Mouse (Mus musculus) forebrain, embryonic 15.5 days (tissue): ENCODE data around the gene Nhej1. TPM values are rescaled to one million over a fixed set of nuclear protein-coding genes. Genes with fewer than 3 reads are reported as not detected.
A peak's percentile ranks its signal among the peaks of the same experiment; 100 is the strongest.

ENCODE experiments used
- ATAC-seq: fragments of 200-750 bp; cut with Nextera tagmentation; replicated peaks from 2 replicates; pipeline ENCODE4 v1.8.0; 2017; ENCODE audit warnings: mild to moderate bottlenecking, moderate TSS enrichment, moderate library complexity
- H3K27ac ChIP-seq: fragments of 300-500 bp; sonication (generic); replicated peaks from 2 replicates; pipeline ENCODE4 v1.5.1; 2015; ENCODE audit warnings: mild to moderate bottlenecking, inconsistent platforms
- H3K27me3 ChIP-seq: fragments of 300-500 bp; sonication (generic); 2 replicates; pipeline ENCODE4 v1.6.1; 2015; ENCODE audit warnings: inconsistent platforms
- H3K36me3 ChIP-seq: fragments of 300-500 bp; sonication (generic); 2 replicates; pipeline ENCODE4 v1.6.1; 2015; ENCODE audit warnings: mild to moderate bottlenecking, inconsistent platforms
- H3K4me1 ChIP-seq: fragments of 300-500 bp; sonication (generic); 2 replicates; pipeline ENCODE4 v1.6.1; 2015; ENCODE audit warnings: inconsistent platforms
- H3K4me2 ChIP-seq: fragments of 300-500 bp; sonication (generic); replicated peaks from 2 replicates; pipeline ENCODE4 v1.6.1; 2015; ENCODE audit warnings: mild to moderate bottlenecking, inconsistent platforms
- H3K4me3 ChIP-seq: fragments of 300-500 bp; sonication (generic); 2 replicates; pipeline ENCODE4 v1.5.1; 2015; ENCODE audit warnings: mild to moderate bottlenecking, inconsistent platforms
- H3K9ac ChIP-seq: fragments of 300-500 bp; sonication (generic); replicated peaks from 2 replicates; pipeline ENCODE4 v1.6.1; 2015; ENCODE audit warnings: mild to moderate bottlenecking, inconsistent platforms
- H3K9me3 ChIP-seq: fragments of 300-500 bp; sonication (generic); 2 replicates; pipeline ENCODE4 v1.6.1; 2016; ENCODE audit warnings: inconsistent platforms
- WGBS: fragments of 180-500 bp; shearing (Covaris S2); methylation state at CpG from one replicate; pipeline ENCODE4 v1.1.7; 2015; ENCODE audit warnings: mixed read lengths; 5-methylcytosine and 5-hydroxymethylcytosine counted together
- polyA plus RNA-seq: library from polyadenylated mRNA; unstranded; fragments of >200 nt; fragmentation: Nextera tagmentation; extraction: Ambion mirVana; gene quantifications from 2 replicates; pipeline ENCODE4 v1.2.1, GENCODE M21; 2015

The Nhej1 gene
- polyA plus RNA-seq, 1 experiment from 2014 or later, result 7.0 TPM

GRCm38 (mm10) chr1:74941651-74942360 is 183.2 kb downstream of the Nhej1 start:
- Histone ChIP-seq H3K36me3 (no peaks in the 10 kb centered on the region), H3K27me3 (peaks cover 34% of the 10 kb centered on the region)

GRCm38 (mm10) chr1:74939762-74940161 is 185.2 kb downstream of the Nhej1 start:
- peaks cover 30% of the 10 kb centered on the region for H3K27me3 ChIP-seq

More at GRCm38 (mm10) chr1:74941651-74942360, 183.2 kb downstream of the Nhej1 start:
- Histone ChIP-seq H3K4me3 (no peak overlapping the region), H3K27ac (no peak overlapping the region), H3K9me3 (no peaks in the 10 kb centered on the region), H3K4me1 (no peaks in the 10 kb centered on the region), H3K9ac (no peak overlapping the region), H3K4me2 (no peak overlapping the region)
- no peak for ATAC-seq
- 56% methylated on average over 12 of the region's 12 CpGs for WGBS

GRCm38 (mm10) chr1:74936221-74936830 is 188.7 kb downstream of the Nhej1 start:
- H3K27ac ChIP-seq, result no peak overlapping the region
- H3K4me1 ChIP-seq, result no peaks in the 10 kb centered on the region
- H3K9ac ChIP-seq, result no peak overlapping the region
- no peak overlapping the region for H3K4me2 ChIP-seq
- peaks cover 36% of the 10 kb centered on the region for H3K27me3 ChIP-seq
- H3K9me3 ChIP-seq, result no peaks in the 10 kb centered on the region
- H3K4me3 ChIP-seq, result no peak overlapping the region
- ATAC-seq, result no peak
- 32% methylated on average over 12 of the region's 12 CpGs for WGBS
- H3K36me3 ChIP-seq, result no peaks in the 10 kb centered on the region

More at GRCm38 (mm10) chr1:74939762-74940161, 185.2 kb downstream of the Nhej1 start:
- Histone ChIP-seq H3K4me3 (no peak overlapping the region), H3K36me3 (no peaks in the 10 kb centered on the region), H3K4me1 (no peaks in the 10 kb centered on the region), H3K9me3 (no peaks in the 10 kb centered on the region), H3K27ac (no peak overlapping the region), H3K4me2 (no peak overlapping the region), H3K9ac (no peak overlapping the region)
- 6% methylated on average over 3 of the region's 3 CpGs for WGBS
- ATAC-seq, result no peak

- H3K4me3 ChIP-seq, result peak within 1 kb of the TSS; percentile 26
- H3K27me3 ChIP-seq, result peaks cover 35% of the 10 kb centered on the region
- H3K9me3 ChIP-seq, result no peaks in the 10 kb centered on the region
- no peaks in the 10 kb centered on the region for H3K4me1 ChIP-seq
- no peak within 1 kb of the TSS for H3K27ac ChIP-seq
- H3K4me2 ChIP-seq, result peak within 1 kb of the TSS; percentile 43
- H3K9ac ChIP-seq, result 0 out of 2 replicates have a peak within 1 kb of the TSS, but pooled peaks have one; percentile 6
- peak; percentile 79; the same call in 1 of the 2 replicates for ATAC-seq
- H3K36me3 ChIP-seq, result no peaks in the 10 kb centered on the region
- WGBS, result 1% methylated on average over 18 of the region's 18 CpGs
Measured at GRCm38 (mm10) chr1:74935402-74935801, 189.6 kb downstream of the Nhej1 start, which contains the start of gene Cfap65. Cfap65 (minus strand) TSS chr1:74935599.

- Histone ChIP-seq H3K9me3 (no peaks in the 10 kb centered on the region), H3K27me3 (peaks cover 9% of the 10 kb centered on the region; the same call in 1 of the 2 replicates), H3K4me1 (no peaks in the 10 kb centered on the region), H3K27ac (no peak overlapping the region), H3K4me2 (no peak overlapping the region), H3K9ac (no peak overlapping the region), H3K36me3 (no peaks in the 10 kb centered on the region), H3K4me3 (no peak overlapping the region)
- WGBS, result 87% methylated on average over 9 of the region's 9 CpGs
- no peak for ATAC-seq
Measured at GRCm38 (mm10) chr1:74927621-74928296, 197.2 kb downstream of the Nhej1 start.

GRCm38 (mm10) chr1:74926721-74927120 is 198.3 kb downstream of the Nhej1 start:
- Histone ChIP-seq H3K9ac (no peak overlapping the region), H3K4me2 (no peak overlapping the region), H3K4me3 (no peak overlapping the region), H3K27me3 (peaks cover 8% of the 10 kb centered on the region; the same call in 1 of the 2 replicates), H3K4me1 (no peaks in the 10 kb centered on the region), H3K27ac (no peak overlapping the region), H3K36me3 (no peaks in the 10 kb centered on the region), H3K9me3 (no peaks in the 10 kb centered on the region)
- ATAC-seq, result no peak
- WGBS, result 40% methylated on average over 6 of the region's 6 CpGs

GRCm38 (mm10) chr1:74924464-74924863 is 200.5 kb downstream of the Nhej1 start:
- Histone ChIP-seq H3K9me3 (no peaks in the 10 kb centered on the region), H3K9ac (no peak overlapping the region), H3K4me1 (no peaks in the 10 kb centered on the region), H3K27me3 (peaks cover 2% of the 10 kb centered on the region; the same call in 1 of the 2 replicates), H3K27ac (no peak overlapping the region), H3K36me3 (no peaks in the 10 kb centered on the region), H3K4me3 (no peak overlapping the region), H3K4me2 (no peak overlapping the region)
- ATAC-seq, result no peak
- 71% methylated on average over 4 of the region's 4 CpGs for WGBS

Other genes starting within 250 kb of the Nhej1 start
- gene Fev, start 239.8 kb downstream of the Nhej1 start, polyA plus RNA-seq, result 0.46 TPM in 1 of 2 replicates, not detected in the other
- not detected in 2 replicates for gene Cryba2, start 232.1 kb downstream of the Nhej1 start, polyA plus RNA-seq
- gene Cfap65, start 189.6 kb downstream of the Nhej1 start, polyA plus RNA-seq, result 0.59 and 0.67 TPM in 2 replicates
- 0.09 and 0.22 TPM in 2 replicates for gene Ihh, start 173.5 kb downstream of the Nhej1 start, polyA plus RNA-seq
- gene Slc23a3, start 8.7 kb upstream of the Nhej1 start, polyA plus RNA-seq, result not detected in 2 replicates
- 55.5 and 57.9 TPM in 2 replicates for gene Cnppd1, start 17.5 kb upstream of the Nhej1 start, polyA plus RNA-seq
- gene Retreg2, start 17.6 kb upstream of the Nhej1 start, polyA plus RNA-seq, result 91.2 and 103 TPM in 2 replicates
- 40.4 and 42.9 TPM in 2 replicates for gene Zfand2b, start 43.4 kb upstream of the Nhej1 start, polyA plus RNA-seq
- gene Abcb6, start 55.2 kb upstream of the Nhej1 start, polyA plus RNA-seq, result 42.9 and 45.1 TPM in 2 replicates
- gene Ankzf1, start 67.0 kb upstream of the Nhej1 start, polyA plus RNA-seq, result 26.3 and 28.6 TPM in 2 replicates
- gene Atg9a, start 67.0 kb upstream of the Nhej1 start, polyA plus RNA-seq, result 40.0 and 40.4 TPM in 2 replicates
- gene Glb1l, start 85.6 kb upstream of the Nhej1 start, polyA plus RNA-seq, result 19.6 and 20.0 TPM in 2 replicates
- gene Stk16, start 85.6 kb upstream of the Nhej1 start, polyA plus RNA-seq, result 145 and 147 TPM in 2 replicates
- gene Tuba4a, start 94.7 kb upstream of the Nhej1 start, polyA plus RNA-seq, result 14.9 and 19.5 TPM in 2 replicates
- gene A630095N17Rik, start 106.9 kb upstream of the Nhej1 start, polyA plus RNA-seq, result not detected in 2 replicates
- gene Dnajb2, start 111.2 kb upstream of the Nhej1 start, polyA plus RNA-seq, result 53.0 and 54.0 TPM in 2 replicates
- gene Ptprn, start 139.3 kb upstream of the Nhej1 start, polyA plus RNA-seq, result 6.9 and 8.7 TPM in 2 replicates
- gene Resp18, start 153.2 kb upstream of the Nhej1 start, polyA plus RNA-seq, result 38.6 and 51.0 TPM in 2 replicates
- 162 and 163 TPM in 2 replicates for gene Dnpep, start 192.8 kb upstream of the Nhej1 start, polyA plus RNA-seq
- gene Des, start 235.1 kb upstream of the Nhej1 start, polyA plus RNA-seq, result 1.0 and 1.2 TPM in 2 replicates